Mouse (Mus musculus) testis, postnatal 14 days (tissue): ENCODE results near the gene Iffo2.

Source experiments
- DNase-seq: peaks from one replicate; pipeline ENCODE4 v3.0.0; 2021; ENCODE audit warnings: low spot score

Gene Iffo2

DNA sequence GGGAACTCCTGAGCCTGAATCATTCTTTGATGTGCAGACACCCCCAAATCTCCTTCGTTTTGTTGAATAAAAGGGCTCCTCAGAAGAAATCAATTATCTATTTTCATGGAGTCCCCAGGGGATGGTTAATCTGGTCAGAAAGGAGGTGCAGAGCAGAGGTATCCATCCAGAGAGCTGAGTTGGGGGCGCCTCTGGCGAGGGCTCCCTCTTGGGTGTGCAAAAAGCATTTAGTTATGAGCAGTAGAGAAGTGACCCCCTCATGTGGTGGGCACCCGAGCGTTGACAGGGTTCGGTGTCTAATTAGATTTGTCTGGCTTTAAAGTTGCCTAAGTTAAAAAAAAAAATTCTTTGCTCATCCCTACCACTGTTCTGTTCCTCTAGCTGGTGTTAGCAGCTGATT is 80.6 kb downstream of the Iffo2 start:
- no peak for DNase-seq

DNA sequence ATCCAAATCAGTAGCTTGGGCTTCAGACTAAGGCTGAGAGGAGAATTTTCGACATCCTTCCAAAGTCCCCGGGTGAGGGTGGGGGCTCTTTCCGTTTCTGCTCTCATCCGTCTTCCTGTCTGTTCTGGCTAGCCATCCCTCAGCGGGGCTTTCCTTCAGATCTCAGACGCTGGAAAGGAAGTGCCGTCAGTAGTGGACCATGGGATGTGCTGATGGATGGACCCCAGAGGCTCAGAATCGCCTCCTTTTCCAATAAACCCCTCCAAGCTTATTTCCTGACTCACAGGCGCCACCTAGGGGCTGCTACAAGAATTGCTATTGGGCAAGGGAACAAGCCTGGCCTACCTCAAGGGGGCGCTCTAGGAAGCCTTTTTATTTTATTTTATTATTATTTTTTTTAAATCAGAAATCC is 81.2 kb downstream of the Iffo2 start:
- peak; percentile 76 for DNase-seq

DNA sequence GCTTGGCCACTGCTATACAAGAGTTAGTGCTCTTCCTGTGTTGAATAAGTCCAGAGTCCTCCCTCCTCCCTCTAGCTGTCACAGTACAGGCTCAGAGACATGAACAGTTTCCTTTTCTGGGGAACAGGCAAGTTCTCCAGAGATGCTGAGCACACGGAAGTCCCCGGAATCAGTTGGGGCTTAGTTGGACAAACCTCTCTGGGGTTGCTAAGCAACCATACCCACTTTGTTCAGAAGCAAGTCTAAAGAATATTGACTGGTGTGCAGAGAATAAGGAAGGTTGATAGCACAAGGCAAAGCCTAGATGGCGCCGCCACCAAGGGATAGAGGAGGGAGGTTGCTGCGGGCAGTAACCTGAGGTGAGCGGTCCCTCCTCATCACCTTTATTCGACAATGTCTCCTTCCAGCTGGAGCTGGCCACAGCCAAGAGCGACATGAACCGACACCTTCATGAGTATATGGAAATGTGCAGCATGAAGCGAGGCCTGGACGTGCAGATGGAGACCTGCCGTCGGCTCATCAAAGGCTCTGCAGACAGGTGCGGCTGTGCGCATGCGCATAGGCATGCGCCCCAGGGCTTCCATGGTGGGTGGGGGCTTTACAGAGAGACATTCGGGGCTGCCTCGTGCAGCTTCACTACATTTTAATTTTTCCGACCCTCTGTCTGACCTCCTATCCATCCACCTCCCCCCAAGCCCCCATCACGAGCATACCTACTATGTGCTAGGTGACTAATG is 84.3 kb downstream of the Iffo2 start:
- DNase-seq = peak; percentile 38

DNA sequence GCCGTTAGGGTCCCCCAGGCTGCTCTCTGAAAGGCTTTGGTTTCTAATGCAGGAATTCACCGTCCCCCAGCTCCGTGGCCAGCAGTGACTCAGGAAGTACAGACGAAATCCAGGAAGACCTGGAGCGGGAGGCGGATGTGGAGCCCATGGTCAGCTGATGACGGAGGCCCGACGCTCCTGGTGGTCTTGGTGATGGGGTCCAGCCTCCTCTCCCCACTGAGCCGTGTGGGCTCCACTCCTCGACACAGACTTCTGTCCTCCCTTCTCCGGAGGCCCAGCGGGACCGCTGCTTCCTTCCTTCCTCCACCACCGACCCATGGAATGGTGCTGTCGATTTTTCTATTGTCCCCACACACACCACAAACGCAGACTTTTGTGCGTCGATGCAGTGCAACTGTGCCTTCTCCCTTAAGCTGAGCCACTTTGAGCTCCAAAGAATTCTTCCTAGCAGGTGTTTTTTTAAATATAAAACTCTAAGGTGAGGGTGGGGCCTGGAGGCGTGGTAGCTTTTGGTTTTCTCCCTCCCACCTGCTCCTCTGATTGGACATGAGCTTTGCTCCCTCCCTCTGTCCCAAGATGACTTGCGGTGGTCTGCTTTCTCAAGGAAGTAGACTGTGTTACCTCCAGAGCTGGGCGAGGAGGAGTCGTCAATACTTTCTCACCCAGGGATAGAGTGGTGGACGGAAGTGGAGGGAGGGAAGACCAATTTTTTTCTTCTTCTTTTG is 86.1 kb downstream of the Iffo2 start:
- DNase-seq = peak; percentile 64

DNA sequence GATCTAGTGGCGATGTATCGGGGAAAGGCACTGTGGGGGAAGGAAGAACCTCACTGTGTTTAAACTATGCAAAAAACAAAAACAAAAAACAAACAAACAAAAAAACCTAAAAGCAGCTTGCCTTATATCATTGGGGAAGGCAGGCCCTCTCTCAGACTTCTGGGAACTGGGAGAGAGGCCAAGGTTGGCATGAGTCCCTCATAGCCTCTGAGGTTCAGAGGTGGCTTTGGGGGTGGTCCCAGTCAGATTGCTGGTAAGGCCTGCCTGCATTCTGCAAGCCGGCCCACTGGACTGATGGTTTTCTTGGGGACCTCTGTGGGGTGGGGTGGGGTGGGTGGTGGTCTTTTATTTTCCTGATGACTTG is 86.6 kb downstream of the Iffo2 start:
- no peak for DNase-seq

DNA sequence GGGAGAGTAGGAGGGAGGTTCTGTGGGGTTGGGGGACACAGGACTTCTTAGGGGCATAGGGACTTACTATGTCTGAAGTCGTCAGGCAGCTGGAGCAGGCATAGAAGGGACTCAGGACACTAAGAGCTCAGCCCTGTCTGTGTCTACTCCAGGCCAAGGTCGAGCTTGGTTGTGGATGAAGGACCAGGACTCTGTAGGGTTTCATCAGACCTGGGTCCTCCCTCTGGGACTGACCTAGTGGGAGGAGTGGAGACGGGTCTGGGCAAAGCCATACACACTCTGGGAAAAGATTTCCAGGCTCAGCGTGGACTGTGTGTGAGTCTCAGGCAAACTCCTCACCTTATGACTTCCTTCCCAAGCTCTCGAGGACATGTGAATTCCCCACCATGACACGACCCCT is 89.4 kb downstream of the Iffo2 start:
- no peak for DNase-seq

DNA sequence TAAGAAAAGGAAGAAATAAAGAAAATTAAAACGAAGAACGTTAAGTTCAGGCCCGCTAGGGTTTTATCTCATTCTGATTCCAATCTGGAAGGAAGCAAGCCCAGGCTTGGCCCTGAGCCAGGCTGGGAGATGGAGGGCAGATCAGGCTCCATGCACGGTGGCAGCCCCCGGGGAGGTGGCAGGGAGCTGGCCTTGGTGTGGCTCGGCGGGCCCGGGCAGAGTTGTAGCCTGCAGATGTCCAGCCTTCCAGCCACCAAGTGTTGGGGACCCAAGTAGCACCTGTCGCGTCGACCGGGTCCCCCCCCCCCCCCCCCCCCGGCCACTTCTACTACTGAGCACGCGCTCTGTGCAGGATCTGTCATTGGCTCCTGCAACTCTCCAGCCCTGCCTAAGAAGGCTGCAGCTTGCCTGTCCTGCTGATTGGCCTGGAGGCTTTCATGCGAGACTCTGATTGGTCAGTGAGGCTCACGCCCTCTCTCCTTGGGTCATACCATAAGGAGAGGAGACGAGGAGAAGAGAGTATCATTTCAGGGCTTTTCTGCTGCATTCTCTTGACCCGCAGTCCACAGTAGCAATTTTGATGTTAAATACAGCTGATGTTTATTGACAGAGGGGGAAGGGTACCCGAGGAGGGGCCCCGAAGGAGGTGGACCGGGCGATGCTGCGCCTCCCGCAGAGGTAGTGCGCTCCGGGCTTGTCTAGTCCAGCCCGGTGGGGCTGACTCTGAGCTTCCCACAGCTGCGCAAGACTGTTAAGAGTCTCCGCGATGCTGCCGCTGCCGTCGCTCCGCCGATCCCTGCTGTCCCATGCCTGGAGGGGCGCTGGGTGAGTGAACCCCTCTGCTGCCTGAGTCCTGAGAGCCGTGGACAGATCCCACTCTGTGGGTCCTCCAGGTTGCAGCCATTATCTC is 92.3 kb downstream of the Iffo2 start, which contains the start of gene Aldh4a1:
Aldh4a1 (plus strand) TSS at position 494 of the 910 bp plus-strand sequence.
- DNase-seq = peak; percentile 92

DNA sequence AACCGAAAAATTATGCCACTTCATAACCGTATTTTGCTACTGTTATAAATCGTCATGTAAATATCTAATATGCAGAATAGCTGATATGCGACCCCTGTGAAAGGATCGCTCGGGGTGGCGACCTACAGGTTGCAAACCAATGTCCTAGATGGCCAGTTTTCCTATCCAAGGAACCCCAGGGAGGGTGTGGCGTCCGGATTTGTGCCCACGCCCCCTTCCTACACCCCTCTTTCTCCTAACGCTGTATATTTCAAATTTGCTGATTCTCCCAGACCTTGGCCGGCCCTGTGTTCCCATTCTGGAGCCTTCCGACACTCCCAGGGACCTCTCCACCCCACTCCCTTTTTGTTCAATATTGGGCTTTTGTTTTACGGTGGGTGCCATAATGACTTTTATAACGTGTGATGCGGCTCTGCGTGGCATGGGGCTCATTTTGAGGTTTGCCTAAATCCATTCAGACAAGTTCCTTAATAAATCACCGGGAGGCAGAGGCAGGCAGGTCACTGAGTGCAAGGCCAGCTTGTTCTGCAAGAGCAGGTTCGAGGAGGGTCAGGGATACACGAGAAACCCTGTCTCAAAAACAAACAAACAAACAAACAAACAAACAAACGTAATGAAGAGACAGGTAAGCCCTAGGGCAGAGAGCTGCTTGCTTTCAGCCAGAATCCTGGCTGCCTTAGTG is 93.2 kb downstream of the Iffo2 start:
- DNase-seq = no peak

DNA sequence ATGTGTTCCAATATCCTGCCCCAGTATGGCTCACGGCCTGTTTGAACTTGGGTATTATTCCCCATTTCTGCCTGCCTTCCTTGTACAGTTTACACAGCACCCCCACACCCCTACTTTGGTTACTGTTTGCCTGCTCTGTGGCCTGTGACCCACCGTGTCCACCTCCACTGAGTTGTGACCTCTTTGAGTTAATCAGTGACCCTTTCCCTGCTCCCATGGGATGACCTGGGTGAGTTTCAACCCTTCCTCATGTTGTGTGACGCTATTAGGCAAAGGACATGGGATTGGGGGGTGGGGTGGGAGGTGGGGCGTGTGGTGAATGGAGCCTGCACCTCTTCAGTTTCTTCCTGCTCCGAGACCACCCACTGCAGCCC is 93.8 kb downstream of the Iffo2 start:
- DNase-seq = no peak

DNA sequence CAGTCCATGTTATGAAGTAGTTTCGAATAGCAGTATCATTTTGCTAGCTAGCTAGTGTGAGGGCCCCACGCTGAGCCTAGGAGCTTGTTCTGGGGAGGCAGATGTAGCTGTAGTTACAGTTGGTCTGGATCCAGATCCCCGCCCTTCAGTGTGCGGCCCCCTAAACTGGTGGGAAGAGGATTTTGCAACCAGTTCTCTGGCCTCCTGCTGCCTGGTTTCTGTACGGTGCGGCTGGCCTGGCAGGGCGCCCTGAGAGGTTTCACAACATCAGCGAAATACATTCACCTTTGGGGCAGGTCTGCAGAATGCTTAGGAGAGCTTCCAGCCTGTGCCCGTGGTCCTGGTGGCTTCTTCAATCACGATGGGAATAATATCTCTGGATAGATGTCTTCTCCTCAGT is 94.4 kb downstream of the Iffo2 start:
- no peak for DNase-seq

DNA sequence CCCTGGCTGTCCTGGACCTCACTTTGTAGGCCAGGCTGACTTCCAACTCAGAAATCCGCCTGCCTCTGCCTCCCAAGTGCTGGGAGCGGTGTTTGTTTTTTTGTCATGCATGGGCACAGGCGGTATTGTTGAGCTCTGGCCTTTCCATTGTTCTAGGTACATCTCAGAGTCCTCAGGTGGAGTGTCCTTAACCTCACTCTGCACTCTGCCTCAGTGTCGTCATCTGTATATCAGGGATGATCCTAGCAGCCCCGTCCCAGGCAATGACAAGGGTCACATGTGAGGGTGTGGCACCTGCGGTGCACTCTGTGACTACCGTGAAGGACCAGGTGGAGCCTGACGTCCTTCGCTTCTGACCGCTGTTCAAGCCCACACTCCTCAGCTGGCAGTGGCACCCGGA is 97.0 kb downstream of the Iffo2 start:
- no peak for DNase-seq

DNA sequence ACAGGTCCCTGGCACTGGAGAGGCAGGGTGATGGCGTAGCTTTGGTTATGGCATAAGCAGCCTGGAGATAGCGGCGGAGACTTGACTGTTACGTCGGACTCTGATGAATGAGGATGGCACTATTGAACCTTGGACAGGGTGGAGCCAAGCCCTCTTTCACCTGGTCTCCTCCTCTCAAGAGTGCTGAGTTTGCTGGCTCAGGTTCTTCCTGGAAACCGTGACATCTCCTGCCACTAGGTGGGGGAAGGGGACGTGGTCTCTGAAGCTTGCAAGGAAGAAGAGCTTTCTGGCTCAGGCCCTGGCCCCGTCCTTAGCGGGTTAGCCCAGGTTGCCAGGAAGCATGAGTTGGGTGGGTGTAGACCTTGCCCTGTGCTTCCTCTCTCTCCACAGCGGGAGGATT is 99.8 kb downstream of the Iffo2 start:
- DNase-seq = no peak

DNA sequence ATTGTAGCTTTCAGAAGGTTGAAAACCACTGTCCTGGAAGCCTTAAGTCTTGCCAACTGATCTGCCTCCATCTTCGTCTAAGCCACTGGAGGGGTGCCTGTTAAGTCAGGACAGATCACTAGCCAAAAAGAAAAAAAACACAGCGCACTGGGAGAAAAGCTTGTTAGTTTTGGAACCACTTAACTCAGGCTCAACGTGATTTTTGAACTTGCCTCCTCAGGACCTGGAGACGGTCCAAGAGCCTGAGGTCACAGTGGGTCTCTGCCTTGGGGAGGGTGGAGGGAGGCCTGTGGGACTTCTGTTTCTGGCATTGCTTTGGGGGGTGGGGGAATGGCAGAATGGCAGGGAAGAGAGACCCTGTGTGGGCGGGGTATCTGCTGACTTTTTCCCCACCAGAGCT is 100.8 kb downstream of the Iffo2 start:
- no peak for DNase-seq

DNA sequence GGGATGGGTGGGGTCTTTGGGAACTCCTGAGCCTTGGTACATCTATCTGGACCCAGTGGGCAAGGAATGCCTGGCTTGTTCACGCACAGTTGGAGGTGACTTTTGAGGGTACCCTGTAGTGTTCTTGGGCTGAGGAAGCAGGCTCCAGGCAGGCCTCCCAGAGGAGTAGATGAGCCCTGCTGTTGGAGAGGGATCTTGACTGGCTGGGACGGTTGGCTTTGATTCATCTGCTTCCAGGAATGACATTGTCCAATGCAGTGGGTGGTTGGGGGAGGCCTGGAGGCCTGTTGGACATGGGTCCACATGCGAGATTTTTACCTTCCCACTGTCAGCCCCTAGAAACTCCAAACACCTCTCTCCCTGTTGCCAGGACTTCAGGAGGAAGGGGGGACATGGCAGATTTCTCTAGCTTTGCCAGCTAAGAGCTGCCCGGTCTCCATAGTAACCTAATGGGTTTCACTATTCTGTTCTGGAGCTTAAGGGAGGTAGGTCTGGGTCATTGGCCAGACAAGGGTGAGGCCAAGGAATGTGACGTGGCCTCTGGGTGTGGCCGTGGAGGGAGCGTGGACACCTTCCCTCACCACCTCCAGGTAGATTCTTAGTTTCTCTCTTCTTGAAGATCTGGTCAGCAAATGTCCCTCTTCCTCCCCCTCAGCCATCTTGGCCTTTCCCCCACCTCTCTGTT is 101.4 kb downstream of the Iffo2 start:
- DNase-seq = no peak

DNA sequence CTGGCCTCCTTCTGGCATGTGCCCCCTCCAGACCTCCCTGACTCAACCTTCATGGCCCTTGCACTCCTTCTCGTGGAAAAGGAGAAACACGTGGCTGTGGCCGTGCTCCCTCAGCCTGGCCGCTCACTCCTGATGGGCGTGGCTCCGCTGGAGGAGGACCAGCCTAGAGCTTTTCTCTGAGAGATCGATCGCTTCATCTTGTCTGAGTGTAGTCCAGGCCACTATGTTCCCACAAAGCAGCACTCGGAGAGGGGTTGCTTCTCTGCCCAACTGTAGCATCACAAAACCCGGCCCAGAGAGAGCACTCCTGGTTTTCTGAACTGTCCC is 101.9 kb downstream of the Iffo2 start:
- DNase-seq = no peak

DNA sequence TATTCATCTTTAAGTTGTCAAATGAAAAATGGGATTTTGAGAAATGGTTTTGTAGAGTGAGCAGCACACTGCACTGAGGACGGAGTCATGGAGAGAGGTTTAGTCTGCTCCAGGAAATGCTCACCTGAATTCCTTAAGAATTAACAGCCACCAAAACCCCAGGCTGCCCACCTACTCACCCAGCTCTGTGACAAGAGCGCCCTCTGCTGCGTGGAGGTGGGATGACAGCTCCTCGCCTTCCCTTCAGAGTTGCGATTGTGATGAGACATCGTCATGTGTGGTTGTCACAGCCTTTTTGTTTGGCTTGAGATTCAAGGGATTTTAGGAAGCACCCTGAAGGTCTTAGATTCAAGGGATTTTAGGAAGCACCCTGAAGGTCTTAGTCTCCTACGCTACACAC is 106.0 kb downstream of the Iffo2 start:
- DNase-seq = peak; percentile 42

DNA sequence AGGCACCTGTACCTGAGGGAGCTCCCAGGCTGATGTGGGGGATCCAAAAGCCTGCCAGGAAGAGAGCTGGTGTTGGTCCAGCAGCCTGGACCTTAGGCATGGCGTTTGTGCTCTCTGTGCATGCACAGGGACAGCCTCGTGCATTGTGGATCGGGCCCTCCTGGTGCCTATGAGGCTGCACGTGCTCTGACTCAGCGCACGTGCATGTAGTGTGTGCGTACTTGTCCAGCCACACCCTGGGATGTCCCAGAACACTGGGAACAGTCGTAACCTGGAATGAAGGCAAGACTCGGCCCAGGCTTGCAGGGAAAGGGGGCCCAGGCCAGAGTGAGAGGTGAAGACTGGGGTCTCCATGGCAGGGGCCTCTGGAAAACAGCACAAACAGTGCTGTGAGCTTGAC is 107.5 kb downstream of the Iffo2 start:
- no peak for DNase-seq

DNA sequence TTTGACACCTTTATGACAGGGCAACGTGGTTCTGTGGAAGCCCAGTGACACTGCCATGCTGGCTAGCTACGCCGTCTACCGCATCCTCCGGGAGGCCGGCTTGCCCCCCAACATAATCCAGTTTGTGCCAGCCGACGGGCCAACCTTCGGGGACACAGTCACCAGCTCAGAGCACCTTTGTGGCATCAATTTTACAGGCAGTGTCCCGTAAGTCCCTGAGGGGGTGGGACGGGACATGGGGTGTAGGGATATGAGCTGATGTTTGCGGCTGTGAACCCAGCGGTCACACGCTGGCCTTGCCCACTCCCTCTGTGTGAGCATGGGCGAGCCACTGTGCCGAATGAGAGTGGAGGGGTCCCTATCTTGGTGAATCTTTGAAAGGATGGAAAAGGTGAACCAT is 108.0 kb downstream of the Iffo2 start:
- no peak for DNase-seq

DNA sequence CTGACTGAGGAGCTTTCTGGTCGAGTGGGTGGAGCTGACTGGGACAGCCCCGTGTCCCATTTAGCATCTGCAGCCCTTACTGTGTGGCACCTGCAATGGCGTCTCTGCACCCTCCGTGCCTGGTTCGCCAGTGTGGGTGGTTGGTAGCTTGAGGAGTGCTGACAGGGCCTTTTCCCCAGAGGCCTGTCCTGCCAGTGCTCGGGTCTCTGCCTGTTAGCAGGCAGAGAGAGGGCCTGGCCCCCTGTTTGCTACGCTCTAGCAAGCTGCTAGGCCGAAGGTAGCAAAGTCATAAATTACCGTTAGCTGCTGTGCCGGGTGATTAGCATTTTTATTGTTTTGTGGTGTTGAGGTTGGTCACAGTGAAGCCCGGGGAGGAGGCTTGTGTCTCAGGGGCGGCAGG is 109.5 kb downstream of the Iffo2 start:
- no peak for DNase-seq

DNA sequence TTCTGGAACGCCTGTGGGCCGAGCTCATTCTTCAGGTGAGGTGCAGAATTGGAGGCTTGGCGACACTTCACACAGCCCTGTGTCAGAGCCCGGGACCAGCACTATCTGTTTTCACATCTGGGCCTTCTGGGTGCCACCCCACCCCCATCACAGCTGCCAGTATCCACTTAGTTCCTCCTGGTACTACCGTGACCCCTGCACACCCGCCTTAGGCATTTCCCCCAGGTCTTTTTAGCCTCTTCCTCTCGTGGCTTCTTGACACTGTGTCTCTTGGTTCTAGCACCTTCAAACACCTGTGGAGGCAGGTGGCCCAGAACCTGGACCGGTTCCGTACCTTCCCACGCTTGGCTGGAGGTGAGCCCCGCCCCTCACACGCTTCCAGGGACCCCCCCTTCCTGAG is 110.0 kb downstream of the Iffo2 start:
- DNase-seq = no peak

DNA sequence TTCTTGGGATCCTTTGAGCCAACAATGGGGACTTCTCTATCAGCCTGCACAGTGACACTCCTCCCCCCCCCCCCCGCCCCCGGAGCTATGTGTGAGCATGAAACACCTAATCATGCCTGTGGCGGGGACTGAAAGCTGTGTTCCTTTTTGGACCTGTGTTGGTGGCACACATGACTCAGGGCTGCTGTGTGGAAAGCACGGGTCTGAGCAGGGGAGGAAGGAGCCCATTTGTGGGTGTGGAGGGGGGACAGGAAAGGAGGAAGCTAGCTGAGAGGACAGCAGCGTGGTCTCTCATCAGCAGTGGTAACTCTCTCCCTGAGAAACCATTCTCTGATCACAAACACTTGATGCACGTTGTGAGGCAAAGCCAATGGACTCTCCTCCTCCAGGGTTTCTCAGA is 110.4 kb downstream of the Iffo2 start:
- DNase-seq = no peak
